ENCODE assay signal across 8 mouse cellular contexts in the genomic region with DNA sequence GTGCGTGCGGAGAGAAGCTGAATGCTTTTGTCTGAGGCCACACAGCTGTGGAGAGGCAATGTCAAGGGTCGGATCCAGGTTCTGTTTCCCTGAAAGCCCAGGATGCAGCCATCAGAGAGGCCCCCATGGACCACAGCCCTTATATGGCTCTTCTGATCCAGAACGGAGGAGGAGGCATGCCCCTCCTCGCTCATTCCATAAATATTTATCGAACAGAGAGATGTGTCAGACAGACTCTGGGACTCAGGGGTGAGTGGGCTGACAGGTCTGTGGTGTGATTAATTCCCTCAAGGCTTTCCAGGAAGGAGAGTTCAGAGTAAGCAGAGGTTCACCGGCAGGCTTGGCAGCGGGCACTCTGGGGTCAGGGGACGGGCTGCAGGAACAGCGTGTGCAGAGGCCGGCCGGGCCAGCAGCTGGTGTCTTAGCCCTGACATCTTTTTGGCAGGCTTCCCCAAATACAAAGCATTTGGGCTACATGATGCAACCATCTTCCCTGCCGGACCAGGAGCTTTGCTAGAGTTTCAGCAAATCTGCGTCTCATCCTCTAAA. TPM values are rescaled to one million over a fixed set of nuclear protein-coding genes. Genes with fewer than 3 reads are reported as not detected.
DNase-seq lines count a peak whose midpoint lies in the region; ATAC-seq lines count a peak whose summit lies in the region.

No protein-coding gene starts in this region.

- no peak overlapping the region for H3K9ac ChIP-seq in embryonic facial prominence, embryonic 12.5 days
- no peak overlapping the region for H3K9ac ChIP-seq in stomach, embryonic 15.5 days
- H3K9ac ChIP-seq in forebrain, embryonic 15.5 days (replicated peaks): no peak overlapping the region

- H3K9me3 ChIP-seq in embryonic facial prominence, embryonic 12.5 days: no peaks in the 10 kb centered on the region
- H3K9me3 ChIP-seq in stomach, embryonic 15.5 days: no peaks in the 10 kb centered on the region
- no peaks in the 10 kb centered on the region for H3K9me3 ChIP-seq in forebrain, embryonic 15.5 days

- peak; percentile 87 for DNase-seq in adrenal gland, adult 8-10 months
- peak; percentile 34 for DNase-seq in heart, postnatal 25 days (ENCODE audit: low spot score)
- peak; percentile 88 to 94 for DNase-seq in kidney, postnatal 36 days
- DNase-seq in spleen, adult 18-20 months: no peak

- peaks cover 37% of the 10 kb centered on the region; the same call in 1 of the 2 replicates for H3K4me1 ChIP-seq in embryonic facial prominence, embryonic 12.5 days
- peaks cover 44% of the 10 kb centered on the region for H3K4me1 ChIP-seq in stomach, embryonic 15.5 days
- no peaks in the 10 kb centered on the region for H3K4me1 ChIP-seq in forebrain, embryonic 15.5 days

- no peaks in the 10 kb centered on the region for H3K36me3 ChIP-seq in embryonic facial prominence, embryonic 12.5 days
- H3K36me3 ChIP-seq in stomach, embryonic 15.5 days: no peaks in the 10 kb centered on the region
- H3K36me3 ChIP-seq in forebrain, embryonic 15.5 days: no peaks in the 10 kb centered on the region

- no peaks in the 10 kb centered on the region for H3K27me3 ChIP-seq in embryonic facial prominence, embryonic 12.5 days
- H3K27me3 ChIP-seq in stomach, embryonic 15.5 days (replicated peaks): no peaks in the 10 kb centered on the region
- H3K27me3 ChIP-seq in forebrain, embryonic 15.5 days: no peaks in the 10 kb centered on the region

- 33% methylated on average over 14 of the region's 14 CpGs for WGBS in embryonic facial prominence, embryonic 12.5 days
- 9% methylated on average over 14 of the region's 14 CpGs for WGBS in stomach, embryonic 15.5 days
- 60% methylated on average over 14 of the region's 14 CpGs for WGBS in forebrain, embryonic 15.5 days

- no peak overlapping the region for H3K4me3 ChIP-seq in embryonic facial prominence, embryonic 12.5 days
- no peak overlapping the region for H3K4me3 ChIP-seq in stomach, embryonic 15.5 days (replicated peaks)
- H3K4me3 ChIP-seq in forebrain, embryonic 15.5 days: no peak overlapping the region

- peak overlapping the region; percentile 50; the same call in 1 of the 2 replicates for H3K27ac ChIP-seq in embryonic facial prominence, embryonic 12.5 days
- H3K27ac ChIP-seq in stomach, embryonic 15.5 days: peak overlapping the region; percentile 85
- no peak overlapping the region for H3K27ac ChIP-seq in forebrain, embryonic 15.5 days (replicated peaks)

- H3K4me2 ChIP-seq in embryonic facial prominence, embryonic 12.5 days (replicated peaks): no peak overlapping the region
- peak overlapping the region; percentile 24; the same call in 1 of the 2 replicates for H3K4me2 ChIP-seq in stomach, embryonic 15.5 days
- no peak overlapping the region for H3K4me2 ChIP-seq in forebrain, embryonic 15.5 days (replicated peaks)

- no peak for ATAC-seq in embryonic facial prominence, embryonic 12.5 days (ENCODE audit: insufficient number of reproducible peaks, insufficient read depth, low FRiP score, low TSS enrichment)
- peak; percentile 70 for ATAC-seq in stomach, embryonic 15.5 days (ENCODE audit: insufficient read depth, low FRiP score, low read depth)
- ATAC-seq in cerebellum, adult (ENCODE audit: insufficient number of reproducible peaks, low FRiP score, low TSS enrichment): no peak
- ATAC-seq in forebrain, embryonic 15.5 days (replicated peaks): no peak

- intact Hi-C loops in heart, postnatal 25 days (cut with DNase I): loop anchor here (5.0 kb wide), 1 partner anchor 38 kb away; no protein-coding TSS in a partner anchor

RNA-seq across cellular contexts. Expression of a gene that starts 12.0 kb away (rescaled TPM):
- 10 to 100 TPM in 2 of 4 experiments, 1 to 10 TPM in 2; 7.4 to 14.4 (median 10.5) TPM for total RNA-seq in adrenal gland, adult 8-10 months (2022)
- polyA plus RNA-seq in embryonic facial prominence, embryonic 12.5 days (2016; fragmentation: Nextera tagmentation; extraction: Ambion mirVana): 6.7 and 7.1 TPM in 2 replicates
- total RNA-seq in heart, postnatal 25 days (2021): 10 to 100 TPM; 21.7 to 25.7 TPM
- polyA plus RNA-seq in stomach, embryonic 15.5 days (2015; fragmentation: Nextera tagmentation; extraction: Ambion mirVana): 33.5 and 34.5 TPM in 2 replicates
- polyA plus RNA-seq in forebrain, embryonic 15.5 days (2015; fragmentation: Nextera tagmentation; extraction: Ambion mirVana): 1.1 and 1.2 TPM in 2 replicates

Comparison
In these comparisons a context has a peak if more than half of its experiments do, and no peak if none do; other contexts are left out.
1. DNase-seq: peak in adrenal gland, adult 8-10 months (single experiment), heart, postnatal 25 days (single experiment) and kidney, postnatal 36 days (2 of 2); none in spleen, adult 18-20 months (0 of 2).